Mouse (Mus musculus): ENCODE data around the gene S1pr4. TPM values are rescaled to one million over a fixed set of nuclear protein-coding genes. Genes with fewer than 3 reads are reported as not detected.

S1pr4 gene
- polyA plus RNA-seq, 1 experiment from 2014 or later = 0.31 TPM

DNA sequence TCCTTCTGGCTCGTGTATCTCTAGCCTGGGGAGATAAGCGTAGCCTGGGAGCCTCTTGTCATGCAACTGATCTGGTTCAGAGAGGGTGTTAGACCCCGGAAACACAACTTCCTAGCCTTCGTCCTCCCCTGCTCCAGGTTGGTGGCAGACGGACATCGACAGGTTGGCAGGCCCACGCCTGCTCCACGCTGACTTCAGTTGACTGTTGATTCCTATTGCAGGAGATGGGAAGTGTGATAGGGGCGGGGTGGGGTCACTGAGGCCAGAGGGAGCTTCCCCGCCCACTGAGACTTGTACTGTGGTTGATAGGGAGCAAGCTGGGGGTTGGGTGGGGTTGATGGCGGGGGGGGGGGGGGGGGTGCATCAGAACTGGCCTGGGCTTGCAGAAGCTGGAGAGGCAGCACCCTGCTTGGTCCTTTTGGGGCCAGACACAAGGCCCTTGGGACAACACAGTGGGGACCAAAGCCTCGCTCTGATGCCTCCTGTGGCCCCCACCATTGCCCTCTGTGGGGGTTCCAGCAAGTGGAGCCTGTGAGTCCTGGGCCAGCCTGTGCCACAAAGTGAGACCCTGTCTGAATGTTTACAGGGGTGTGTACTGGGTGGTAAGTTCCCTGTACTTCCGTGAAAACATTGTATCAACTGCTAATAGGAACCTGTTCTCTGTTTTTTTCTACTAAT is 25.2 kb upstream of the S1pr4 start:
- Histone ChIP-seq H3K27ac (replicated peaks; ENCODE audit: low read depth, low read length) (no peak overlapping the region), H3K9me3 (replicated peaks; ENCODE audit: control insufficient read depth, low read length) (no peaks in the 10 kb centered on the region), H3K4me3 (ENCODE audit: low read depth, low read length) (no peak overlapping the region), H3K4me1 (ENCODE audit: control insufficient read depth, insufficient read depth, low read length) (no peaks in the 10 kb centered on the region), H3K36me3 (replicated peaks; ENCODE audit: control insufficient read depth, insufficient read depth, low read depth, low read length) (no peaks in the 10 kb centered on the region; the same call in 1 of the 2 replicates), H3K9ac (replicated peaks; ENCODE audit: low read length) (no peak overlapping the region), H3K4me2 (ENCODE audit: low read depth, low read length) (no peak overlapping the region), H3K27me3 (ENCODE audit: control insufficient read depth, insufficient read depth, low read length) (no peaks in the 10 kb centered on the region)
- whole genome bisulfite sequencing = 67% methylated on average over 12 of the region's 13 CpGs
- DNase-seq (ENCODE audit: low spot score) (no peak), ATAC-seq (replicated peaks; ENCODE audit: insufficient number of reproducible peaks, low FRiP score, low TSS enrichment, low read depth) (no peak)

DNA sequence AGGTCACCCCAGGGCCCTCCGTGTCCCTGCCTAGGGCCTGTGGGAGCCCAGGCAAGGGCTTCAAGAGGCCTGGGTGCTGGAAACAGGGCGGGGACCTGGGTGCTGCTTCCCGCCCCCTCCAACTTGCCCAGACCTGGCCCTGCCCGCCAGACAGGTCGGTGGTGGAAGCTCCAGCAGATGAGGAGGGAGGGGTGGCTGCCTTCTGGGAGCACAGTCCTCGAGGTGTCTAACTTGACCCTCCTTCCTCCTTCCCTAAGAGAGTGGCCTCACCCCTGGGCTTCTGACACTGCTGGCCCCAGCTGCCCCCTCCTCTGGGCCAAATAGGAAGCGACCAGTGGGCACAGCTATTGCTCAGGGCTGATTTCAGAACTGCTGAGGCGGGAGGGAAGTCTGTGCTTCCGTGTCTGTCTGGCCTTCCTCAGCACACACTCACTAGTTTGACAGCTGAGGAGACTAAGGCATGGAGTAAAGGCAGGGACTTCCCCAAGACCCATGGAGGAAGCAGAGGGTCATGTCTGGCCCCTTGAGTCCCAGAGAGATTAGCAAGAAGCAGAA is 24.2 kb upstream of the S1pr4 start, which contains the start of gene Gna15:
Gna15 (minus strand) TSS at position 175 of the 555 bp plus-strand sequence.
- no peak for ATAC-seq (replicated peaks; ENCODE audit: insufficient number of reproducible peaks, low FRiP score, low TSS enrichment, low read depth)
- no peak within 1 kb of the TSS for H3K4me3 ChIP-seq (ENCODE audit: low read depth, low read length)
- no peak for DNase-seq (ENCODE audit: low spot score)
- H3K4me1 ChIP-seq (ENCODE audit: control insufficient read depth, insufficient read depth, low read length) = no peaks in the 10 kb centered on the region
- no peak within 1 kb of the TSS; the same call in 1 of the 2 replicates for H3K4me2 ChIP-seq (ENCODE audit: low read depth, low read length)
- no peaks in the 10 kb centered on the region for H3K36me3 ChIP-seq (replicated peaks; ENCODE audit: control insufficient read depth, insufficient read depth, low read depth, low read length)
- H3K9ac ChIP-seq (replicated peaks; ENCODE audit: low read length) = peak within 1 kb of the TSS; percentile 43
- no peaks in the 10 kb centered on the region for H3K27me3 ChIP-seq (ENCODE audit: control insufficient read depth, insufficient read depth, low read length)
- WGBS = 19% methylated on average over 9 of the region's 9 CpGs
- no peaks in the 10 kb centered on the region for H3K9me3 ChIP-seq (replicated peaks; ENCODE audit: control insufficient read depth, low read length)
- no peak within 1 kb of the TSS for H3K27ac ChIP-seq (replicated peaks; ENCODE audit: low read depth, low read length)

GRCm38 (mm10) chr10:81523570-81523969 is 23.6 kb upstream of the S1pr4 start:
- Histone ChIP-seq H3K27me3 (ENCODE audit: control insufficient read depth, insufficient read depth, low read length) (no peaks in the 10 kb centered on the region), H3K9ac (replicated peaks; ENCODE audit: low read length) (peak overlapping the region; percentile 43), H3K9me3 (replicated peaks; ENCODE audit: control insufficient read depth, low read length) (no peaks in the 10 kb centered on the region), H3K4me3 (ENCODE audit: low read depth, low read length) (no peak overlapping the region), H3K4me1 (ENCODE audit: control insufficient read depth, insufficient read depth, low read length) (no peaks in the 10 kb centered on the region), H3K4me2 (ENCODE audit: low read depth, low read length) (no peak overlapping the region; the same call in 1 of the 2 replicates), H3K27ac (replicated peaks; ENCODE audit: low read depth, low read length) (no peak overlapping the region), H3K36me3 (replicated peaks; ENCODE audit: control insufficient read depth, insufficient read depth, low read depth, low read length) (no peaks in the 10 kb centered on the region)
- ATAC-seq (replicated peaks; ENCODE audit: insufficient number of reproducible peaks, low FRiP score, low TSS enrichment, low read depth) (no peak), DNase-seq (ENCODE audit: low spot score) (no peak)
- WGBS = 17% methylated on average over 19 of the region's 19 CpGs

DNA sequence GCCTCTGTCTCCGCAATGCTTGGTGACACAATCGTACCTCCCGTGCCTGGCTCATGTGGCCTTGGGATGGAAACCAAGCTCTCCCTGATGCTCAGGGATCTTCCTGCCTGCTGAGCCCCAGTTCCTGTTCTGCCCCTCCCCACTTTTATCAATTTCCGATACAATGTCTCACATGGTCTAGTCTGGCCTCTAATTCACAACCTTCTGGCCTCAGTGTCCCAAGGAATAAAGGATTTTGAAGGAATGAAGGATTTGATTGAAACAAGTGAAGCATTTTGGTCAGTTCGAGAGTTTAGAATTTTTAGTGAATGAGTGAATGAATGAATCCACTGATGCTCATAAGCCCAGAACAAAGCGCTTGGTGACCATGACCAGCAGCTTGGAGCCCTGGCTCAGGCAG is 23.2 kb upstream of the S1pr4 start:
- no peak overlapping the region for H3K9ac ChIP-seq (replicated peaks; ENCODE audit: low read length)
- H3K9me3 ChIP-seq (replicated peaks; ENCODE audit: control insufficient read depth, low read length) = no peaks in the 10 kb centered on the region
- no peaks in the 10 kb centered on the region for H3K27me3 ChIP-seq (ENCODE audit: control insufficient read depth, insufficient read depth, low read length)
- no peaks in the 10 kb centered on the region for H3K4me1 ChIP-seq (ENCODE audit: control insufficient read depth, insufficient read depth, low read length)
- 76% methylated on average over 6 of the region's 6 CpGs for WGBS
- no peak overlapping the region for H3K4me2 ChIP-seq (ENCODE audit: low read depth, low read length)
- H3K27ac ChIP-seq (replicated peaks; ENCODE audit: low read depth, low read length) = no peak overlapping the region
- H3K36me3 ChIP-seq (replicated peaks; ENCODE audit: control insufficient read depth, insufficient read depth, low read depth, low read length) = no peaks in the 10 kb centered on the region
- no peak overlapping the region for H3K4me3 ChIP-seq (ENCODE audit: low read depth, low read length)
- DNase-seq (ENCODE audit: low spot score) (no peak), ATAC-seq (replicated peaks; ENCODE audit: insufficient number of reproducible peaks, low FRiP score, low TSS enrichment, low read depth) (no peak)

- Histone ChIP-seq H3K9me3 (replicated peaks; ENCODE audit: control insufficient read depth, low read length) (no peaks in the 10 kb centered on the region), H3K4me1 (ENCODE audit: control insufficient read depth, insufficient read depth, low read length) (no peaks in the 10 kb centered on the region), H3K4me3 (ENCODE audit: low read depth, low read length) (no peak overlapping the region), H3K9ac (replicated peaks; ENCODE audit: low read length) (no peak overlapping the region), H3K4me2 (ENCODE audit: low read depth, low read length) (no peak overlapping the region), H3K36me3 (replicated peaks; ENCODE audit: control insufficient read depth, insufficient read depth, low read depth, low read length) (no peaks in the 10 kb centered on the region), H3K27ac (replicated peaks; ENCODE audit: low read depth, low read length) (no peak overlapping the region), H3K27me3 (ENCODE audit: control insufficient read depth, insufficient read depth, low read length) (no peaks in the 10 kb centered on the region)
- no peak for ATAC-seq (replicated peaks; ENCODE audit: insufficient number of reproducible peaks, low FRiP score, low TSS enrichment, low read depth)
- no peak for DNase-seq (ENCODE audit: low spot score)
- 76% methylated on average over 3 of the region's 3 CpGs for WGBS
These were observed 20.0 kb upstream of the S1pr4 start for GRCm38 (mm10) chr10:81519978-81520365.

DNA sequence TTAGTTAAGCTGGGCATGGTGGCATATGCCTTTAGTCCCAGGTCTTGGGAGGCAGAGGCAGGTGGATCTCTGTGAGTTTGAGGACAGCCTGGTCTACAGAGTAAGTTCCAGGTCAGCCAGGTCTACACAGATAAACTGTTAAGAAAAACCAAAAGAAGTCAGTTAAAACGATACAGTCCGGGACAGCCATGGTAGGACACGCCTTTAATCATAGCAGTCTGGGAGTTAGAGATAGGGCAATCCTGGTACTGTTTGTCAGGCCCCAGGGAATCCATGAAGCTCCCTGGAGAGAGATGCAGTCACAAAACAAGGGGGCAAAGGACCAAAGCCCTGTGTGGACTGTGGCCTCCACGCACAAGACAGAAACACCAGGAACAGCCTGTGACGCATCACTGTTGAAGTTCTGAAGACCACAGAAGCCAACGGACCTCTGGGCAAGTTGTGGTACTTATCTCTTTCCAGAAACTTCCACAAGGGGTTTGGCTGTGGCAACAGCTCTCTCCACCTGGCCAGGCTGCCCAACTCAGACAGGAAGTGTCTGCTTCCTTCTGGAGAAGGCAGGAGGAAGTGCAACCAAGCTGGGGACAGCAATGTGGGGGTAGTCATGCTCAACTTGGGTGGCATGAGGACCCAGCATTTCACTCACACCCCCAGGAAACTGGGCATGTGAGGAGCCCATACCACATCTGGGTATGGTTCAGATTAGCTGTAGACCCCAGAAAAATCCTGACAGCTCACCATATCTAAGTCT is 19.5 kb upstream of the S1pr4 start:
- 84% methylated on average over 6 of the region's 6 CpGs for WGBS
- H3K4me1 ChIP-seq (ENCODE audit: control insufficient read depth, insufficient read depth, low read length) = no peaks in the 10 kb centered on the region
- ATAC-seq (replicated peaks; ENCODE audit: insufficient number of reproducible peaks, low FRiP score, low TSS enrichment, low read depth) (no peak), DNase-seq (ENCODE audit: low spot score) (no peak)
- H3K36me3 ChIP-seq (replicated peaks; ENCODE audit: control insufficient read depth, insufficient read depth, low read depth, low read length) = no peaks in the 10 kb centered on the region
- no peak overlapping the region for H3K27ac ChIP-seq (replicated peaks; ENCODE audit: low read depth, low read length)
- no peaks in the 10 kb centered on the region for H3K27me3 ChIP-seq (ENCODE audit: control insufficient read depth, insufficient read depth, low read length)
- H3K9ac ChIP-seq (replicated peaks; ENCODE audit: low read length) = no peak overlapping the region
- H3K4me2 ChIP-seq (ENCODE audit: low read depth, low read length) = no peak overlapping the region
- no peaks in the 10 kb centered on the region for H3K9me3 ChIP-seq (replicated peaks; ENCODE audit: control insufficient read depth, low read length)
- no peak overlapping the region for H3K4me3 ChIP-seq (ENCODE audit: low read depth, low read length)

GRCm38 (mm10) chr10:81518546-81518945 is 18.6 kb upstream of the S1pr4 start:
- 9% methylated on average over 4 of the region's 4 CpGs for WGBS
- H3K4me1 ChIP-seq (ENCODE audit: control insufficient read depth, insufficient read depth, low read length) = no peaks in the 10 kb centered on the region
- peak; percentile 77 for DNase-seq (ENCODE audit: low spot score)
- H3K4me3 ChIP-seq (ENCODE audit: low read depth, low read length) = no peak overlapping the region
- H3K27ac ChIP-seq (replicated peaks; ENCODE audit: low read depth, low read length) = no peak overlapping the region
- ATAC-seq (replicated peaks; ENCODE audit: insufficient number of reproducible peaks, low FRiP score, low TSS enrichment, low read depth) = 0 out of 2 replicates have a peak, but pooled peaks have one; percentile 46
- no peaks in the 10 kb centered on the region for H3K27me3 ChIP-seq (ENCODE audit: control insufficient read depth, insufficient read depth, low read length)
- no peak overlapping the region for H3K4me2 ChIP-seq (ENCODE audit: low read depth, low read length)
- no peaks in the 10 kb centered on the region; the same call in 1 of the 2 replicates for H3K9me3 ChIP-seq (replicated peaks; ENCODE audit: control insufficient read depth, low read length)
- no peaks in the 10 kb centered on the region for H3K36me3 ChIP-seq (replicated peaks; ENCODE audit: control insufficient read depth, insufficient read depth, low read depth, low read length)
- no peak overlapping the region for H3K9ac ChIP-seq (replicated peaks; ENCODE audit: low read length)

GRCm38 (mm10) chr10:81517227-81517626 is 17.3 kb upstream of the S1pr4 start:
- no peak for DNase-seq (ENCODE audit: low spot score)
- Histone ChIP-seq H3K9ac (replicated peaks; ENCODE audit: low read length) (no peak overlapping the region), H3K27me3 (ENCODE audit: control insufficient read depth, insufficient read depth, low read length) (no peaks in the 10 kb centered on the region), H3K4me2 (ENCODE audit: low read depth, low read length) (no peak overlapping the region), H3K36me3 (replicated peaks; ENCODE audit: control insufficient read depth, insufficient read depth, low read depth, low read length) (no peaks in the 10 kb centered on the region), H3K4me1 (ENCODE audit: control insufficient read depth, insufficient read depth, low read length) (no peaks in the 10 kb centered on the region), H3K4me3 (ENCODE audit: low read depth, low read length) (no peak overlapping the region), H3K27ac (replicated peaks; ENCODE audit: low read depth, low read length) (no peak overlapping the region), H3K9me3 (replicated peaks; ENCODE audit: control insufficient read depth, low read length) (no peaks in the 10 kb centered on the region; the same call in 1 of the 2 replicates)
- no peak for ATAC-seq (replicated peaks; ENCODE audit: insufficient number of reproducible peaks, low FRiP score, low TSS enrichment, low read depth)
- 80% methylated on average over 8 of the region's 8 CpGs for WGBS

Data from embryonic facial prominence, embryonic 11.5 days (tissue).